Mouse (Mus musculus) E14TG2a.4 (cell line): ENCODE data around the gene Arpc4.

Experiments
- CTCF ChIP-seq: conservative IDR thresholded peaks from 2 replicates; pipeline ENCODE4 v1.5.1; 2014; ENCODE audit warnings: low read length
- NANOG ChIP-seq: IDR thresholded peaks from 2 replicates; pipeline ENCODE4 v1.6.1; 2014; ENCODE audit warnings: borderline replicate concordance, low read length, mixed read lengths

DNA sequence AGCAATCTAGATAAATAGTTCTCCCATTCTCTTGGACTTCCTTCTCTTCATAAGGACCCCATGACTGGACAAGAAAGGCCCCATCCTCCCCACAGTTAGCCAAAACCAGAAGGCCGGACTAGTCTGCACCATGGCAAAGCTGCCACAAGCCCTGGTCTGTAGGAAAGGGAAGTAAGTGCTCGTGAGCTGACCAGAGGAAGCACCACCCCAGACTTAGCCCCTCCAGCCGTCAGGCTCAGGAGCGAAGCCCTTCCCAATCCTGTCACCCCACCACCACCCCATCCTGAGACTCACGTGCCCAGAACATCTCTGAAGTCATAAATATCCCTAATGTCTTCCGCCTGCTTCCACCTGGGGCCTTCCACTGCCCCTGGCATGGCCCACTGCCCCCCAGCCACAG is 36.3 kb upstream of the Arpc4 start:
- TF ChIP-seq CTCF (no peak), NANOG (no peak)
